Mouse (Mus musculus) forebrain, embryonic 10.5 days (tissue): Measurements from ENCODE around the gene Hist1h3e. TPM values are rescaled to one million over a fixed set of nuclear protein-coding genes. Genes with fewer than 3 reads are reported as not detected.
"Not testable (repeated sequence)": the region's sequence is repeated elsewhere in the genome, so short reads cannot be mapped to it uniquely, and the experiment has no call there.

Experiments used
- DNase-seq: peaks from one replicate; pipeline ENCODE4 v3.0.0-alpha.2; 2017; ENCODE audit warnings: low spot score; ENCODE audit errors: extremely low spot score
- H3K27ac ChIP-seq: fragments of 300-500 bp; sonication (generic); 2 replicates; pipeline ENCODE4 v1.5.1; 2016; ENCODE audit warnings: mild to moderate bottlenecking
- H3K27me3 ChIP-seq: fragments of 300-500 bp; sonication (generic); 2 replicates; pipeline ENCODE4 v1.6.1; 2016; ENCODE audit warnings: mild to moderate bottlenecking; ENCODE audit not compliant: poor library complexity, severe bottlenecking
- H3K36me3 ChIP-seq: fragments of 300-500 bp; sonication (generic); replicated peaks from 2 replicates; pipeline ENCODE4 v1.6.1; 2016; ENCODE audit warnings: mild to moderate bottlenecking, moderate library complexity
- H3K4me1 ChIP-seq: fragments of 300-500 bp; sonication (generic); 2 replicates; pipeline ENCODE4 v1.6.1; 2016
- H3K4me3 ChIP-seq: fragments of 300-500 bp; sonication (generic); 2 replicates; pipeline ENCODE4 v1.5.1; 2016; ENCODE audit warnings: mild to moderate bottlenecking, moderate library complexity
- H3K9me3 ChIP-seq: fragments of 300-500 bp; sonication (generic); 2 replicates; pipeline ENCODE4 v1.6.1; 2016; ENCODE audit warnings: mild to moderate bottlenecking, moderate library complexity
- WGBS: fragments of 180-500 bp; shearing (Covaris S2); methylation state at CpG from one replicate; pipeline ENCODE4 v1.1.7; 2016; 5-methylcytosine and 5-hydroxymethylcytosine counted together
- polyA plus RNA-seq: library from polyadenylated mRNA; unstranded; fragments of >200 nt; fragmentation: Nextera tagmentation; extraction: Ambion mirVana; gene quantifications from 2 replicates; pipeline ENCODE4 v1.2.1, GENCODE M21; 2016

Gene Hist1h3e
- 6.1 and 6.7 TPM in 2 replicates for polyA plus RNA-seq

GRCm38 (mm10) chr13:23561883-23562659 is at the start of gene Hist1h3e:
Gene Hist1h3e (minus strand): TSS chr13:23562369.
- Histone ChIP-seq H3K27ac (peak within 1 kb of the TSS; percentile 98), H3K4me3 (peak within 1 kb of the TSS; percentile 54), H3K4me1 (peaks cover 11% of the 10 kb centered on the region)
- DNase-seq: peak; percentile 94
- WGBS: under 1% methylated on average over 60 of the region's 67 CpGs
- H3K27me3 ChIP-seq, H3K9me3 ChIP-seq, H3K36me3 ChIP-seq: not testable (repeated sequence)

GRCm38 (mm10) chr13:23611638-23612037 is 49.5 kb upstream of the Hist1h3e start:
- DNase-seq: no peak
- Histone ChIP-seq H3K4me1 (no peaks in the 10 kb centered on the region), H3K27me3 (no peaks in the 10 kb centered on the region), H3K9me3 (no peaks in the 10 kb centered on the region), H3K36me3 (0 out of 2 replicates have a peak, but pooled peaks cover 3% of the 10 kb centered on the region), H3K27ac (no peak overlapping the region), H3K4me3 (no peak overlapping the region)
- 93% methylated on average over 3 of the region's 3 CpGs for WGBS

- H3K4me3 ChIP-seq: no peak overlapping the region
- no peaks in the 10 kb centered on the region for H3K9me3 ChIP-seq
- no peaks in the 10 kb centered on the region for H3K27me3 ChIP-seq
- H3K4me1 ChIP-seq: no peaks in the 10 kb centered on the region
- WGBS: 67% methylated on average over 2 of the region's 2 CpGs
- no peak for DNase-seq
- H3K27ac ChIP-seq: no peak overlapping the region
- 0 out of 2 replicates have a peak, but pooled peaks cover 3% of the 10 kb centered on the region for H3K36me3 ChIP-seq
These were observed 48.2 kb upstream of the Hist1h3e start for GRCm38 (mm10) chr13:23610393-23610792.

- no peaks in the 10 kb centered on the region for H3K27me3 ChIP-seq
- no peaks in the 10 kb centered on the region for H3K9me3 ChIP-seq
- no peak overlapping the region for H3K4me3 ChIP-seq
- H3K4me1 ChIP-seq: no peaks in the 10 kb centered on the region
- no peak for DNase-seq
- 0 out of 2 replicates have a peak, but pooled peaks cover 3% of the 10 kb centered on the region for H3K36me3 ChIP-seq
- H3K27ac ChIP-seq: no peak overlapping the region
These were observed 47.7 kb upstream of the Hist1h3e start for GRCm38 (mm10) chr13:23609844-23610243.

- 88% methylated on average over 4 of the region's 4 CpGs for WGBS
- 0 out of 2 replicates have a peak, but pooled peaks cover 3% of the 10 kb centered on the region for H3K36me3 ChIP-seq
- no peaks in the 10 kb centered on the region for H3K9me3 ChIP-seq
- H3K27ac ChIP-seq: no peak overlapping the region
- no peaks in the 10 kb centered on the region for H3K27me3 ChIP-seq
- DNase-seq: no peak
- no peak overlapping the region for H3K4me3 ChIP-seq
- no peaks in the 10 kb centered on the region for H3K4me1 ChIP-seq
These were observed 47.0 kb upstream of the Hist1h3e start for GRCm38 (mm10) chr13:23609209-23609608.

GRCm38 (mm10) chr13:23605052-23605451 is 42.9 kb upstream of the Hist1h3e start:
- no peak overlapping the region for H3K4me3 ChIP-seq
- H3K36me3 ChIP-seq: 0 out of 2 replicates have a peak, but pooled peaks cover 3% of the 10 kb centered on the region
- no peaks in the 10 kb centered on the region for H3K27me3 ChIP-seq
- H3K4me1 ChIP-seq: no peaks in the 10 kb centered on the region
- H3K27ac ChIP-seq: no peak overlapping the region
- H3K9me3 ChIP-seq: no peaks in the 10 kb centered on the region
- no peak for DNase-seq
- 91% methylated on average over 3 of the region's 3 CpGs for WGBS

GRCm38 (mm10) chr13:23604452-23604851 is 42.3 kb upstream of the Hist1h3e start:
- 90% methylated on average over 3 of the region's 3 CpGs for WGBS
- H3K27me3 ChIP-seq: no peaks in the 10 kb centered on the region
- no peak overlapping the region for H3K4me3 ChIP-seq
- no peaks in the 10 kb centered on the region for H3K4me1 ChIP-seq
- no peak overlapping the region for H3K27ac ChIP-seq
- H3K36me3 ChIP-seq: 0 out of 2 replicates have a peak, but pooled peaks cover 3% of the 10 kb centered on the region
- no peaks in the 10 kb centered on the region for H3K9me3 ChIP-seq
- no peak for DNase-seq

- H3K4me1 ChIP-seq: no peaks in the 10 kb centered on the region
- 0 out of 2 replicates have a peak, but pooled peaks cover 3% of the 10 kb centered on the region for H3K36me3 ChIP-seq
- WGBS: 85% methylated on average over 7 of the region's 7 CpGs
These were observed 41.1 kb upstream of the Hist1h3e start for GRCm38 (mm10) chr13:23603182-23603699.

GRCm38 (mm10) chr13:23597957-23598356 is 35.8 kb upstream of the Hist1h3e start:
- 0 out of 2 replicates have a peak, but pooled peaks cover 3% of the 10 kb centered on the region for H3K36me3 ChIP-seq
- WGBS: 8% methylated on average over 9 of the region's 9 CpGs
- H3K4me3 ChIP-seq: no peak overlapping the region
- H3K4me1 ChIP-seq: no peaks in the 10 kb centered on the region
- H3K27me3 ChIP-seq: no peaks in the 10 kb centered on the region
- H3K9me3 ChIP-seq: no peaks in the 10 kb centered on the region
- DNase-seq: peak; percentile 71
- H3K27ac ChIP-seq: no peak overlapping the region

More at GRCm38 (mm10) chr13:23603182-23603699, 41.1 kb upstream of the Hist1h3e start:
- H3K9me3 ChIP-seq: no peaks in the 10 kb centered on the region
- DNase-seq: no peak
- no peaks in the 10 kb centered on the region for H3K27me3 ChIP-seq
- H3K4me3 ChIP-seq: no peak overlapping the region
- H3K27ac ChIP-seq: no peak overlapping the region

- H3K27ac ChIP-seq: no peak overlapping the region
- H3K4me3 ChIP-seq: no peak overlapping the region
- H3K9me3 ChIP-seq: no peaks in the 10 kb centered on the region
- H3K27me3 ChIP-seq: no peaks in the 10 kb centered on the region
- no peak for DNase-seq
- no peaks in the 10 kb centered on the region for H3K36me3 ChIP-seq
- 84% methylated on average over 7 of the region's 7 CpGs for WGBS
- no peaks in the 10 kb centered on the region for H3K4me1 ChIP-seq
These were observed 33.6 kb upstream of the Hist1h3e start for GRCm38 (mm10) chr13:23595622-23596372.

GRCm38 (mm10) chr13:23595185-23595584 is 33.0 kb upstream of the Hist1h3e start:
- no peak overlapping the region for H3K4me3 ChIP-seq
- no peak for DNase-seq
- H3K9me3 ChIP-seq: no peaks in the 10 kb centered on the region
- no peaks in the 10 kb centered on the region for H3K27me3 ChIP-seq
- H3K36me3 ChIP-seq: no peaks in the 10 kb centered on the region
- no peaks in the 10 kb centered on the region for H3K4me1 ChIP-seq
- no peak overlapping the region for H3K27ac ChIP-seq
- WGBS: 80% methylated on average over 2 of the region's 2 CpGs

GRCm38 (mm10) chr13:23593051-23593770 is 31.0 kb upstream of the Hist1h3e start:
- Histone ChIP-seq H3K4me1 (no peaks in the 10 kb centered on the region), H3K27me3 (no peaks in the 10 kb centered on the region), H3K27ac (peak overlapping the region; percentile 27), H3K4me3 (no peak overlapping the region), H3K9me3 (no peaks in the 10 kb centered on the region), H3K36me3 (no peaks in the 10 kb centered on the region)
- WGBS: 84% methylated on average over 5 of the region's 5 CpGs
- DNase-seq: no peak
